Mouse (Mus musculus) heart, embryonic 13.5 days (tissue): ENCODE data around the gene Prelid3b. TPM values are rescaled to one million over a fixed set of nuclear protein-coding genes. Genes with fewer than 3 reads are reported as not detected.

Experiments
- ATAC-seq: fragments of 200-750 bp; cut with Nextera tagmentation; 2 replicates; pipeline ENCODE4 v1.8.0; 2017; ENCODE audit warnings: moderate TSS enrichment; ENCODE audit not compliant: insufficient number of reproducible peaks, low FRiP score, low TSS enrichment; ENCODE audit errors: extremely low read depth
- H3K27ac ChIP-seq: fragments of 300-500 bp; sonication (generic); replicated peaks from 2 replicates; pipeline ENCODE4 v1.5.1; 2015; ENCODE audit warnings: moderate library complexity, mild to moderate bottlenecking, inconsistent platforms
- H3K27me3 ChIP-seq: fragments of 300-500 bp; sonication (generic); replicated peaks from 2 replicates; pipeline ENCODE4 v1.6.1; 2015; ENCODE audit warnings: mild to moderate bottlenecking, inconsistent platforms
- H3K36me3 ChIP-seq: fragments of 300-500 bp; sonication (generic); 2 replicates; pipeline ENCODE4 v1.6.1; 2015; ENCODE audit warnings: mild to moderate bottlenecking, inconsistent platforms
- H3K4me1 ChIP-seq: fragments of 300-500 bp; sonication (generic); 2 replicates; pipeline ENCODE4 v1.6.1; 2015; ENCODE audit warnings: inconsistent platforms
- H3K4me2 ChIP-seq: fragments of 300-500 bp; sonication (generic); 2 replicates; pipeline ENCODE4 v1.6.1; 2015; ENCODE audit warnings: inconsistent platforms, mild to moderate bottlenecking, moderate library complexity
- H3K4me3 ChIP-seq: fragments of 300-500 bp; sonication (generic); 2 replicates; pipeline ENCODE4 v1.5.1; 2015; ENCODE audit warnings: moderate library complexity, mild to moderate bottlenecking, inconsistent platforms
- H3K9ac ChIP-seq: fragments of 300-500 bp; sonication (generic); 2 replicates; pipeline ENCODE4 v1.6.1; 2015; ENCODE audit warnings: inconsistent platforms, mild to moderate bottlenecking, moderate library complexity
- H3K9me3 ChIP-seq: fragments of 300-500 bp; sonication (generic); 2 replicates; pipeline ENCODE4 v1.6.1; 2016; ENCODE audit warnings: inconsistent platforms
- WGBS: fragments of 180-500 bp; shearing (Covaris S2); methylation state at CpG from one replicate; pipeline ENCODE4 v1.1.7; 2015; ENCODE audit warnings: mixed read lengths; 5-methylcytosine and 5-hydroxymethylcytosine counted together
- polyA plus RNA-seq: library from polyadenylated mRNA; unstranded; fragments of >200 nt; fragmentation: Nextera tagmentation; extraction: Ambion mirVana; gene quantifications from 2 replicates; pipeline ENCODE4 v1.2.1, GENCODE M21; 2015

Prelid3b gene
- 125 and 140 TPM in 2 replicates for polyA plus RNA-seq

- Histone ChIP-seq H3K9me3 (peaks cover 3% of the 10 kb centered on the region; the same call in 1 of the 2 replicates), H3K4me1 (peaks cover 32% of the 10 kb centered on the region), H3K36me3 (peaks cover 38% of the 10 kb centered on the region), H3K4me3 (peak within 1 kb of the TSS; percentile 81), H3K9ac (peak within 1 kb of the TSS; percentile 89), H3K27ac (peak within 1 kb of the TSS; percentile 78), H3K27me3 (no peaks in the 10 kb centered on the region), H3K4me2 (peak within 1 kb of the TSS; percentile 85)
- under 1% methylated on average over 53 of the region's 53 CpGs for WGBS
- ATAC-seq = peak; percentile 99
Observed at GRCm38 (mm10) chr2:174472818-174473549, at the start of gene Prelid3b. TSS of gene Prelid3b (minus strand) at chr2:174473081.

DNA sequence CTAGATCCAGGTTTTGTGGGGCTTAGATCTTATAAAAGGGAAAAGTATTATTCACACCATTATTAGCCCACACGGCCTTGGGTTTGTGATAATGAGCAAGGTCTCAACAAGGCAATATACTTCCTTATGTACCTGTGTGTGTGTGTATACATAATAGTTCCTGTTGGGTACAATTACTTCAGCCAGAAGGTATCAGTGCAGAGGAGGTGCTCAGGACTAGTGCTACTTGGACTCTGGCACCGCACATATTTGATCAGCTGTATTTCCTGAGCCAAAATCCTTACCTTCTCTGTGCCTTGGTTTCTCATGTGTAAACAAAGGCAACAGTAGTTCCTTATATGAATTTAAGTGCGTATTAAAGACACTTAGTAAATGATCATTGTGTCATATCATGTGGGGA is 49.3 kb upstream of the Prelid3b start:
- no peak overlapping the region for H3K9ac ChIP-seq
- no peaks in the 10 kb centered on the region for H3K4me1 ChIP-seq
- no peak for ATAC-seq
- no peak overlapping the region for H3K4me2 ChIP-seq
- H3K4me3 ChIP-seq = no peak overlapping the region
- no peaks in the 10 kb centered on the region for H3K9me3 ChIP-seq
- H3K36me3 ChIP-seq = no peaks in the 10 kb centered on the region
- WGBS = 73% methylated on average over 3 of the region's 3 CpGs
- H3K27ac ChIP-seq = no peak overlapping the region
- H3K27me3 ChIP-seq = no peaks in the 10 kb centered on the region

DNA sequence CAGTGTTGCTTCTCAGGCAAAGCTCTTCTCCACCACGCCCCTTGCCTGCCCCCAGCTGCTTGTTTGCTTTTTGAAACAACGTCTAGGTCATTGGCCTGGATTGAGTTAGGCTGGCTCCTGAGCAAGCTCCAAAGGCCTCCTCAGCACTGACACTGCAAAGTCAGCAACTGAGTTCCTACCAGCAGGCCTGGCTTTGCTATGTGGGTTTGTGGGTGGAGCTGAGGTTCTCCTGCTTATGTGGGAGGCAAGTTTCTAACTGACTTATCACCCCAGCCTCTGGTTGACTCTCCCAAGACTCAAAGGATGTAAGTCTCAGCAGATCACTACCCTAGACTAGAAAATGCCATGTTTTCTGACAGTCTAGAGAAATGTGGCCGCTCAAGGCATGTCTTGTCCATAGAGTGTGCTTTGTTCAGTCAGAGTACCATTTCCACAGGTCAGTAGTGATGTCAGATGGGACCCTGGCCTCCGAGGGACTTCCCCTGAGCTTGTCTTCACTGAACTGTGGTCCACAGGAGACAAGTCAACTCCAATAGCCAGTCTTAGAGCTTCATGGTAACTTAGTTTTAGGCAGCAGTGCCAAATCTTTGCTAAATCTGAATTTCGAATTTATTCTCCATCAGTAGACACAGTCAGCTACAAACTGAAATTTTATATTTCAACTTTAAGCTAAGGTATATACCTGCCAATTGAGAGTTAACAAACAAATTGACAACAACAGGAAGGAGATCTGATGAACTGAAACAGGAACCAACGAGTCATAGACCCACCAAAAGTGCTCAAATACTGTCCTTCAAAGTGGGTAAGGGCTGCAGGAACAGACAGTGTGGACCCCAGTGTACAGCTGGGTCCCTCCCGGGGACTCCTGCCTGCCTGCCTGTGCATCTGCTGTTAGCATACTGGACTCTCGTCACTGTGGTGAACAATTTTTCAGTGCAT is 44.5 kb upstream of the Prelid3b start:
- ATAC-seq = no peak
- Histone ChIP-seq H3K4me1 (no peaks in the 10 kb centered on the region), H3K27me3 (no peaks in the 10 kb centered on the region), H3K36me3 (no peaks in the 10 kb centered on the region), H3K9ac (no peak overlapping the region), H3K4me2 (no peak overlapping the region), H3K9me3 (no peaks in the 10 kb centered on the region), H3K27ac (no peak overlapping the region), H3K4me3 (no peak overlapping the region)
- WGBS = 55% methylated on average over 8 of the region's 8 CpGs

DNA sequence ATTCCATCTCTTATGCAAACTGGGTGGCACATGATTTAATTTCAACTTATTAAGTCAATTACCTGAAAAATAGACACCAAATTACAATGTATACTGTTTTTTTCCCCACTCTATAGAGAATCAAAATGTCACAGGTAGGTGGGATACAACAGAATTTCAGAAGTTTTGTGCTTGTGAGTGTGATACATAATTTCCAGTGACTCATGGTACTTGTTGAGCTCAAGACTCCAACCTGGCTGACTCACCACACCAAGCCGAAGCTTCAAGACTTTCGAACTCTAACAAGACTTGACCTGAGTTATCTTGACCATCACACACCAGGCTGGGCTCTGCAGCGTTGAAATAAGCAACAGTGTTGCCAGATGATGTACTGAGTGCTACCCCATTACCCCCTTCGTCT is 42.0 kb upstream of the Prelid3b start:
- no peak overlapping the region for H3K27ac ChIP-seq
- H3K9me3 ChIP-seq = no peaks in the 10 kb centered on the region
- no peak overlapping the region for H3K4me2 ChIP-seq
- 58% methylated on average over 4 of the region's 4 CpGs for WGBS
- H3K27me3 ChIP-seq = no peaks in the 10 kb centered on the region
- H3K4me1 ChIP-seq = no peaks in the 10 kb centered on the region
- H3K9ac ChIP-seq = no peak overlapping the region
- no peaks in the 10 kb centered on the region for H3K36me3 ChIP-seq
- no peak for ATAC-seq
- no peak overlapping the region for H3K4me3 ChIP-seq

GRCm38 (mm10) chr2:174513827-174514226 is 40.9 kb upstream of the Prelid3b start:
- WGBS = 71% methylated on average over 5 of the region's 5 CpGs
- Histone ChIP-seq H3K9me3 (no peaks in the 10 kb centered on the region), H3K9ac (no peak overlapping the region), H3K27me3 (no peaks in the 10 kb centered on the region), H3K4me1 (no peaks in the 10 kb centered on the region), H3K4me3 (no peak overlapping the region), H3K36me3 (no peaks in the 10 kb centered on the region), H3K27ac (no peak overlapping the region), H3K4me2 (no peak overlapping the region)
- no peak for ATAC-seq

- Histone ChIP-seq H3K4me2 (no peak overlapping the region), H3K36me3 (no peaks in the 10 kb centered on the region), H3K27ac (no peak overlapping the region), H3K9me3 (no peaks in the 10 kb centered on the region), H3K9ac (no peak overlapping the region), H3K27me3 (no peaks in the 10 kb centered on the region), H3K4me3 (no peak overlapping the region), H3K4me1 (no peaks in the 10 kb centered on the region)
- ATAC-seq = no peak
- WGBS = 83% methylated on average over 8 of the region's 8 CpGs
Observed at GRCm38 (mm10) chr2:174509825-174510224, 36.9 kb upstream of the Prelid3b start.

DNA sequence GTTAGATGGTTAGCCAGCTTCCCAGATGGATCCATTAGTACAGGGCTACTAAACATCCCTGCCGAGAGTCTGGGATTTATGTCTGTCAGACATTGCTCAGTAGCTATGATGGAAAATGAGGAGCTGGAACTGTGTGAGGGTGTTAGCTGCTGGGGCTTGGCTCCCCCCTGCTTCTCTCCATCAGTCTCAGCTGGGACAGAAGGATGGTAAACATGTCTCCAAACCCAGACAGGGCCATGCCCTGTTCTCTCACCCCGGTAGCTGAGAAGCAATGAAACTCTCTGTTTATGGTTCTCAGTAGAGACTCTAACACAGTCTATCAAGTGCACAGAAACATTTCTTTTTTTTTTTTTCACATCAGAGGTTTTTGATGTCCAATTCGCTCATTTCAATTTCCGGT is 35.1 kb upstream of the Prelid3b start:
- H3K4me1 ChIP-seq = peaks cover 4% of the 10 kb centered on the region; the same call in 1 of the 2 replicates
- H3K9me3 ChIP-seq = no peaks in the 10 kb centered on the region
- WGBS = 80% methylated on average over 4 of the region's 4 CpGs
- no peak overlapping the region for H3K4me2 ChIP-seq
- no peak overlapping the region for H3K9ac ChIP-seq
- H3K4me3 ChIP-seq = no peak overlapping the region
- H3K36me3 ChIP-seq = no peaks in the 10 kb centered on the region
- H3K27ac ChIP-seq = no peak overlapping the region
- ATAC-seq = no peak
- H3K27me3 ChIP-seq = no peaks in the 10 kb centered on the region

DNA sequence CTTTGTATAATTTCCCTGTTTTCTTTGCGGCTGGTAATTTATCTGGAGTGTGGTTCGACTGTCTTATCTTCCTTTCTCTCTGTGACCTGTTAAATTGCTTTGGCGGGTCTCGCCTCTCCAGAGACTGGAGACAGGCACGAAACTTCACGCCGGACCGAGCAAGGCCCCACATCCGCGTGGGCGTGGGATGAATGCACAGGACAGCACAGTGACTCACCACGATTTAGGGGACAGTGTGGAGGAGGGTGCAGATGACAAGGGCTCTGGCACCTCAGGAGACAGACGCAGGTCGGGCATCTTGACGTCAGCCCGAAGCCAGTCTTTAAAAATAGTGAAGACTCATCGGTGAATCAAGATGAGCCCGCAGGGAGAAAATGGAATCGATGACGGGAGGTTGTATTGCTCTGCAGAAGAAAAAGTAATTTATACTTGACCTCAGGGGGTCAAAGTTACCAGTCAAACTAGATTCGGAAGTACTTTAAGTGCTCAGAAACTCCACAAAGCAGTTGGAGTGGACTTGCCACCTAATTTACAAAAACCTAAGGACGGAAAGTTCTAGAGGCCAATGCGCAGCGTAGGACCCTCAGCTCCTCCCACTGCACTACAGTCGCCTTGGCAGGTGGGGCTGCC is 30.1 kb upstream of the Prelid3b start:
- peaks cover 12% of the 10 kb centered on the region for H3K4me1 ChIP-seq
- peak overlapping the region; percentile 52 for H3K4me2 ChIP-seq
- no peak; the same call in 1 of the 2 replicates for ATAC-seq
- no peaks in the 10 kb centered on the region for H3K27me3 ChIP-seq
- no peaks in the 10 kb centered on the region for H3K36me3 ChIP-seq
- no peak overlapping the region for H3K9ac ChIP-seq
- 55% methylated on average over 25 of the region's 25 CpGs for WGBS
- peak overlapping the region; percentile 13; the same call in 1 of the 2 replicates for H3K4me3 ChIP-seq
- H3K27ac ChIP-seq = no peak overlapping the region
- H3K9me3 ChIP-seq = no peaks in the 10 kb centered on the region

- WGBS = 43% methylated on average over 5 of the region's 5 CpGs
- no peak for ATAC-seq
- Histone ChIP-seq H3K4me2 (peak overlapping the region; percentile 52), H3K4me3 (no peak overlapping the region), H3K9ac (no peak overlapping the region), H3K4me1 (peaks cover 12% of the 10 kb centered on the region), H3K9me3 (no peaks in the 10 kb centered on the region), H3K36me3 (no peaks in the 10 kb centered on the region), H3K27ac (no peak overlapping the region), H3K27me3 (no peaks in the 10 kb centered on the region)
Observed at GRCm38 (mm10) chr2:174502321-174502720, 29.4 kb upstream of the Prelid3b start.

- no peak for ATAC-seq
- no peak overlapping the region for H3K9ac ChIP-seq
- no peaks in the 10 kb centered on the region for H3K9me3 ChIP-seq
- peaks cover 12% of the 10 kb centered on the region for H3K4me1 ChIP-seq
- no peak overlapping the region for H3K4me3 ChIP-seq
- H3K36me3 ChIP-seq = no peaks in the 10 kb centered on the region
- H3K4me2 ChIP-seq = no peak overlapping the region
- no peaks in the 10 kb centered on the region for H3K27me3 ChIP-seq
- H3K27ac ChIP-seq = no peak overlapping the region
- 81% methylated on average over 8 of the region's 8 CpGs for WGBS
Observed at GRCm38 (mm10) chr2:174501517-174501916, 28.6 kb upstream of the Prelid3b start.

DNA sequence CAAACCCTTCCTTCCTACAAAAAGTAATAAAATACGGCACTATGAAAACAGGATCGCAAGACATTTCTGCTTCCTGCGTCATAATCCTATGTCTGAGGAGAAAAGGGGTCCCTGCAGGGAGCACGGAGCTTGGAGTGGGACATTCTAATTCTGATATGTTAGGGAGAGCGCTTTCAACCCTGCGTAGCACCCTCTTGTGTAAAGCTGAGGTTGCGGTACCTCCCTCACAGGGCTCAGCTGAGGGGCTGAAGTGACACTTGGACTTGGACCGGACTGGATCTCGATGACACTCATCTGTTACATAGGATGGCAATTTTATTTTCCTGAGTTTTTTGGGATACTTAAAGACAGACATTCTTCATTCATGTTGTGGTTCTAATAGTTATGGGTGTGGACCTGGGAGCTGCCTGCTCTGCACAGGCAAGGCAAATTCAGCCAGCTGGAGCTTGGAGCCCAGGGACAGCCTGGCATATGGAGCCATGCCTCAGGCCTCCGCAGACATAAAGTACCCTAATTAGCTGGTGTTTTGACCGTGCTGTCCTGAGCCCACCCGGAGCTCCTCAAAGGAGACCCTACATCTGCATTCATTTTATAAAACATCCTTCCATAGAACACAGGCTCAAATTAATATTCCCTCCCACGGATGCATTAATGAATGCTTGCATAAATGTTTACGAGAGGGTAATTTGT is 28.1 kb upstream of the Prelid3b start:
- no peak overlapping the region for H3K4me2 ChIP-seq
- 86% methylated on average over 14 of the region's 14 CpGs for WGBS
- no peaks in the 10 kb centered on the region for H3K9me3 ChIP-seq
- no peaks in the 10 kb centered on the region for H3K27me3 ChIP-seq
- ATAC-seq = no peak
- no peak overlapping the region for H3K27ac ChIP-seq
- H3K4me1 ChIP-seq = peaks cover 12% of the 10 kb centered on the region
- H3K9ac ChIP-seq = no peak overlapping the region
- H3K36me3 ChIP-seq = no peaks in the 10 kb centered on the region
- no peak overlapping the region for H3K4me3 ChIP-seq
